Mouse (Mus musculus): ENCODE measurements around the gene Rgl2. TPM values are rescaled to one million over a fixed set of nuclear protein-coding genes. Genes with fewer than 3 reads are reported as not detected.
"Not testable (repeated sequence)": the region's sequence is repeated elsewhere in the genome, so short reads cannot be mapped to it uniquely, and the experiment has no call there.

The Rgl2 gene
- polyA plus RNA-seq, 1 experiment from 2014 or later, result 43.1 TPM

- WGBS, result 86% methylated on average over 22 of the region's 22 CpGs
- H3K9me3 ChIP-seq (replicated peaks), result no peaks in the 10 kb centered on the region
- H3K4me3 ChIP-seq, result peak overlapping the region; percentile 18; the same call in 1 of the 2 replicates
- DNase-seq (ENCODE audit: low spot score), result no peak
- H3K27ac ChIP-seq (replicated peaks), result no peak overlapping the region
- H3K36me3 ChIP-seq, result peaks cover 91% of the 10 kb centered on the region
- H3K27me3 ChIP-seq (ENCODE audit: low read depth, poor library complexity, severe bottlenecking), result no peaks in the 10 kb centered on the region
- H3K4me1 ChIP-seq, result peaks cover 39% of the 10 kb centered on the region
Measured at GRCm38 (mm10) chr17:33948090-33948904, 19.0 kb downstream of the Rgl2 start.

GRCm38 (mm10) chr17:33948905-33949537 is 19.7 kb downstream of the Rgl2 start:
- Histone ChIP-seq H3K4me3 (peak overlapping the region; percentile 18; the same call in 1 of the 2 replicates), H3K27me3 (ENCODE audit: low read depth, poor library complexity, severe bottlenecking) (no peaks in the 10 kb centered on the region), H3K27ac (replicated peaks) (no peak overlapping the region), H3K36me3 (peaks cover 91% of the 10 kb centered on the region), H3K4me1 (peaks cover 46% of the 10 kb centered on the region), H3K9me3 (replicated peaks) (no peaks in the 10 kb centered on the region)
- WGBS, result 93% methylated on average over 19 of the region's 19 CpGs
- DNase-seq (ENCODE audit: low spot score), result no peak

GRCm38 (mm10) chr17:33950131-33950625 is 20.8 kb downstream of the Rgl2 start:
- H3K4me1 ChIP-seq, result peaks cover 55% of the 10 kb centered on the region
- H3K27me3 ChIP-seq (ENCODE audit: low read depth, poor library complexity, severe bottlenecking), result no peaks in the 10 kb centered on the region
- peak overlapping the region; percentile 54 for H3K4me3 ChIP-seq
- 79% methylated on average over 10 of the region's 10 CpGs for WGBS
- no peaks in the 10 kb centered on the region for H3K9me3 ChIP-seq (replicated peaks)
- DNase-seq (ENCODE audit: low spot score), result no peak
- H3K27ac ChIP-seq (replicated peaks), result peak overlapping the region; percentile 84; the same call in 1 of the 2 replicates
- peaks cover 88% of the 10 kb centered on the region for H3K36me3 ChIP-seq

GRCm38 (mm10) chr17:33951021-33951946 is 21.9 kb downstream of the Rgl2 start, which contains the start of gene B3galt4:
Gene B3galt4 (minus strand): TSS chr17:33951488.
- H3K27me3 ChIP-seq (ENCODE audit: low read depth, poor library complexity, severe bottlenecking), result no peaks in the 10 kb centered on the region
- H3K36me3 ChIP-seq, result peaks cover 77% of the 10 kb centered on the region
- WGBS, result 1% methylated on average over 45 of the region's 45 CpGs
- peak; percentile 86 for DNase-seq (ENCODE audit: low spot score)
- peak within 1 kb of the TSS; percentile 54 for H3K4me3 ChIP-seq
- H3K4me1 ChIP-seq, result peaks cover 57% of the 10 kb centered on the region
- no peaks in the 10 kb centered on the region for H3K9me3 ChIP-seq (replicated peaks)
- H3K27ac ChIP-seq (replicated peaks), result peak within 1 kb of the TSS; percentile 84

- peak overlapping the region; percentile 54 for H3K4me3 ChIP-seq
- WGBS, result 75% methylated on average over 13 of the region's 13 CpGs
- peaks cover 64% of the 10 kb centered on the region for H3K4me1 ChIP-seq
- H3K27me3 ChIP-seq (ENCODE audit: low read depth, poor library complexity, severe bottlenecking); H3K9me3 ChIP-seq (replicated peaks); H3K27ac ChIP-seq (replicated peaks); DNase-seq (ENCODE audit: low spot score): not testable (repeated sequence)
- H3K36me3 ChIP-seq, result peaks cover 71% of the 10 kb centered on the region
Measured at GRCm38 (mm10) chr17:33952015-33952414, 22.7 kb downstream of the Rgl2 start.

GRCm38 (mm10) chr17:33952879-33953278 is 23.5 kb downstream of the Rgl2 start:
- no peak for DNase-seq (ENCODE audit: low spot score)
- WGBS, result 86% methylated on average over 4 of the region's 4 CpGs
- Histone ChIP-seq H3K27me3 (ENCODE audit: low read depth, poor library complexity, severe bottlenecking) (no peaks in the 10 kb centered on the region), H3K4me1 (peaks cover 68% of the 10 kb centered on the region), H3K9me3 (replicated peaks) (no peaks in the 10 kb centered on the region), H3K36me3 (peaks cover 65% of the 10 kb centered on the region), H3K4me3 (peak overlapping the region; percentile 99), H3K27ac (replicated peaks) (no peak overlapping the region)

- H3K4me3 ChIP-seq, result peak overlapping the region; percentile 99
- H3K4me1 ChIP-seq, result peaks cover 68% of the 10 kb centered on the region
- no peak overlapping the region for H3K27ac ChIP-seq (replicated peaks)
- WGBS, result 89% methylated on average over 3 of the region's 3 CpGs
- H3K9me3 ChIP-seq (replicated peaks), result no peaks in the 10 kb centered on the region
- H3K36me3 ChIP-seq, result peaks cover 66% of the 10 kb centered on the region
- H3K27me3 ChIP-seq (ENCODE audit: low read depth, poor library complexity, severe bottlenecking), result no peaks in the 10 kb centered on the region
- no peak for DNase-seq (ENCODE audit: low spot score)
Measured at GRCm38 (mm10) chr17:33953310-33953709, 24.0 kb downstream of the Rgl2 start.

- H3K36me3 ChIP-seq, result peaks cover 66% of the 10 kb centered on the region
- no peaks in the 10 kb centered on the region for H3K9me3 ChIP-seq (replicated peaks)
- WGBS, result 43% methylated on average over 5 of the region's 5 CpGs
- H3K27ac ChIP-seq (replicated peaks), result peak overlapping the region; percentile 98
- peaks cover 68% of the 10 kb centered on the region for H3K4me1 ChIP-seq
- peak overlapping the region; percentile 99 for H3K4me3 ChIP-seq
- DNase-seq (ENCODE audit: low spot score), result no peak
- no peaks in the 10 kb centered on the region for H3K27me3 ChIP-seq (ENCODE audit: low read depth, poor library complexity, severe bottlenecking)
Measured at GRCm38 (mm10) chr17:33953961-33954565, 24.7 kb downstream of the Rgl2 start.

- Histone ChIP-seq H3K27ac (replicated peaks) (peak overlapping the region; percentile 98), H3K4me1 (peaks cover 62% of the 10 kb centered on the region), H3K27me3 (ENCODE audit: low read depth, poor library complexity, severe bottlenecking) (no peaks in the 10 kb centered on the region), H3K4me3 (peak overlapping the region; percentile 99), H3K9me3 (replicated peaks) (no peaks in the 10 kb centered on the region), H3K36me3 (peaks cover 66% of the 10 kb centered on the region)
- under 1% methylated on average over 33 of the region's 33 CpGs for WGBS
- no peak for DNase-seq (ENCODE audit: low spot score)
Measured at GRCm38 (mm10) chr17:33954646-33955554, 25.6 kb downstream of the Rgl2 start.

- Histone ChIP-seq H3K27me3 (ENCODE audit: low read depth, poor library complexity, severe bottlenecking) (no peaks in the 10 kb centered on the region), H3K27ac (replicated peaks) (peak within 1 kb of the TSS; percentile 98), H3K4me3 (peak within 1 kb of the TSS; percentile 99), H3K9me3 (replicated peaks) (no peaks in the 10 kb centered on the region), H3K4me1 (peaks cover 55% of the 10 kb centered on the region), H3K36me3 (peaks cover 66% of the 10 kb centered on the region)
- WGBS, result under 1% methylated on average over 50 of the region's 50 CpGs
- peak; percentile 95 for DNase-seq (ENCODE audit: low spot score)
Measured at GRCm38 (mm10) chr17:33955555-33956214, 26.3 kb downstream of the Rgl2 start, which contains the start of the genes Vps52 and Rps18. Gene Vps52 (plus strand): TSS chr17:33955812. Gene Rps18 (minus strand): TSS chr17:33956001.
